Mouse (Mus musculus): ENCODE measurements around the gene Prcd. TPM values are rescaled to one million over a fixed set of nuclear protein-coding genes. Genes with fewer than 3 reads are reported as not detected.

Gene Prcd
- polyA plus RNA-seq, 1 experiment from 2014 or later, result 3.2 TPM

DNA sequence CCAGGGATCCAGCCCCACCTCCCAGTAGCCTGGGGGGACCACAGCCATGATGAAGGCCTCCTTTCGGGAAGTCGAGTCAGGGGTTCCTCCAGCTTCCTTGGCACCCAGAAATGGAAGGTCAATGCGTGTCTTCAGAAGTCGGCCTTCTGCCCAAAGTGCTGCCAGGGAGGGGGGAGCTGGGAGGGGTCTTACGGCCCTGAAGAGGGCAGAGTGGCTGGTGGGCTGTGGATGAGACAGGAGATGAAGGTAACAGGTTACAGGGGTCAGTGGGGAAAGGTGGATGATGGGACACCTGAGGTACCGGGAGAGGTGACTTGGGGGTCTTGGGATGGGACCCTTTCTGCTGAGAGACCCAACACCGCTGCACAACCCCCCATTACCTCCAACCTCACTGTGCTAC is 6.6 kb upstream of the Prcd start:
- ATAC-seq, result no peak
- Histone ChIP-seq H3K4me1 (replicated peaks; ENCODE audit: control insufficient read depth, insufficient read depth, low read length) (peaks cover 17% of the 10 kb centered on the region), H3K9me3 (ENCODE audit: control insufficient read depth, low read length) (no peaks in the 10 kb centered on the region), H3K27me3 (replicated peaks; ENCODE audit: control insufficient read depth, insufficient read depth, low read length) (no peaks in the 10 kb centered on the region), H3K9ac (replicated peaks; ENCODE audit: low read depth, low read length) (no peak overlapping the region), H3K36me3 (ENCODE audit: control insufficient read depth, insufficient read depth) (no peaks in the 10 kb centered on the region), H3K4me2 (ENCODE audit: low read length) (no peak overlapping the region), H3K27ac (ENCODE audit: low read length) (no peak overlapping the region), H3K4me3 (replicated peaks; ENCODE audit: low read length) (no peak overlapping the region)
- WGBS, result 90% methylated on average over 7 of the region's 7 CpGs

DNA sequence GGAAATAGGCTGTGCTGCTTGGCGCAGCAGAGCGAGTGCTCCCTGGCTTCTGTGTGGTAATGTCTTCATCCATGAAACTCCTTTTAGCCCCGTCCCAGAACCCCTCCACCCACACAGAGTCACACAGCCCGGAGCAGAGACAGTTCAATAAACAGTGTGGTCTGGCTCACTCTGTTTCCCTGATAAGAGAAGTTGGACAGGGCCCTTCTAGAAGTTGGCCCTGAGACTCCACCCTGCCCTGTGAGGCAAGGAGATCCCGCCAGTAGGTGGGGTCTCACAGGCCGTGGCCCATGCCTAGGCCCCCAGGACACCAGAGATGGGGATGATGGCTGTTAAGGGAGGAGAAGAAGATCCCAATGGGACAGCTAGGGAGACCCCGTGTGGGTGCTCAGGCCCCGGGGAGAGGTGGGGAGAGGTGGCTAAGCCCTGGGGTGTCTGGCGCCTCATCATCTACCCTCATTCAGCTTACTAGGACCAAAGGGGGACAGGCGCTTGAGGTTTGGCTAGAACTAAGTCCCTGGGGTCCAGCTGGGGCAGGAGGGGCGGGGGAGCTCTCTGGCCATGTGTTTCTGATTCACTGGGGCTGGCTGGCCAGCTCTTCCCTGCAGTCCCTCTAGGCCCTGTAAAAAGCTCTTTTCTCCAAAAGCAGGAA is 5.9 kb upstream of the Prcd start:
- Histone ChIP-seq H3K36me3 (ENCODE audit: control insufficient read depth, insufficient read depth) (no peaks in the 10 kb centered on the region), H3K27me3 (replicated peaks; ENCODE audit: control insufficient read depth, insufficient read depth, low read length) (no peaks in the 10 kb centered on the region), H3K9ac (replicated peaks; ENCODE audit: low read depth, low read length) (no peak overlapping the region), H3K4me2 (ENCODE audit: low read length) (no peak overlapping the region), H3K9me3 (ENCODE audit: control insufficient read depth, low read length) (no peaks in the 10 kb centered on the region), H3K4me3 (replicated peaks; ENCODE audit: low read length) (no peak overlapping the region), H3K4me1 (replicated peaks; ENCODE audit: control insufficient read depth, insufficient read depth, low read length) (peaks cover 17% of the 10 kb centered on the region), H3K27ac (ENCODE audit: low read length) (no peak overlapping the region)
- 68% methylated on average over 11 of the region's 11 CpGs for WGBS
- ATAC-seq, result no peak

DNA sequence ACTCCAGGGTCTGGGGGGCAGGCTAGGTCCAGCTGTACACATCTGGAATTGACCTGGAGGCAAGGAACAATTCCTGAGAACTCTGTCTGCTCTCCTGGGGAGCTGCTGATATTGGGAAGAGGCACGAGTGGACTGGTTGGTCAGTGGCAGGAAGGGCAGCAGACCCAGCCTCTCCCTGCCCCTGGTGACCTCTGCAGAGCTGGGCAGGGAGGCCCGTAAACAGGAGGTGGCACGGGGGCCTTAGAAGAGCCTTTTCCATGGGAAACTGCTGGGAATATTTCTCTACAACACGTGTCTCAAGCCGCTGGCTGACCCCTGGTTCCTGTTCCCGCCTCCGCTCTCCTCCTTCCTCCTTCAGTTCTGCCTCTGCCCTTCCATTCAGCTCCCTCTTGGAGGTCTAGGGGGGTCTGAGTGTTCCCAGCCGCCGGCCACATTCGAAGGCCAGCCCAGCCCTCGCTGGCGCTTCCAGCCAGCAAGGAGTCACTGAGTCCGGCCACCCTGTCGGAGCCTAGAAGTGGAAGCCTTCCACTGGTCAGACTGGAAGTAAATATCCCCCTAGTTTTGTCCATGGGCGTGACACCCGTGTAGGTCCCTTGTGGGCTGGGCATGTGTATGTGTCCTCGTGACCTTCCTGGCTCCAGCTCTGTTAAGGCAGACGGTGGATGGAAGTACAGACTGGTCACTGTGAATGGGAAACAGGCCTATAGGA is 5.0 kb upstream of the Prcd start:
- peaks cover 25% of the 10 kb centered on the region for H3K4me1 ChIP-seq (replicated peaks; ENCODE audit: control insufficient read depth, insufficient read depth, low read length)
- H3K27ac ChIP-seq (ENCODE audit: low read length), result no peak overlapping the region
- H3K36me3 ChIP-seq (ENCODE audit: control insufficient read depth, insufficient read depth), result no peaks in the 10 kb centered on the region
- no peak overlapping the region for H3K9ac ChIP-seq (replicated peaks; ENCODE audit: low read depth, low read length)
- no peak overlapping the region for H3K4me3 ChIP-seq (replicated peaks; ENCODE audit: low read length)
- 68% methylated on average over 18 of the region's 18 CpGs for WGBS
- H3K4me2 ChIP-seq (ENCODE audit: low read length), result no peak overlapping the region
- no peaks in the 10 kb centered on the region for H3K9me3 ChIP-seq (ENCODE audit: control insufficient read depth, low read length)
- no peaks in the 10 kb centered on the region for H3K27me3 ChIP-seq (replicated peaks; ENCODE audit: control insufficient read depth, insufficient read depth, low read length)
- ATAC-seq, result no peak

- 74% methylated on average over 10 of the region's 10 CpGs for WGBS
- no peak overlapping the region for H3K4me2 ChIP-seq (ENCODE audit: low read length)
- peaks cover 21% of the 10 kb centered on the region for H3K4me1 ChIP-seq (replicated peaks; ENCODE audit: control insufficient read depth, insufficient read depth, low read length)
- no peak overlapping the region for H3K27ac ChIP-seq (ENCODE audit: low read length)
- H3K4me3 ChIP-seq (replicated peaks; ENCODE audit: low read length), result no peak overlapping the region
- H3K9me3 ChIP-seq (ENCODE audit: control insufficient read depth, low read length), result no peaks in the 10 kb centered on the region
- H3K27me3 ChIP-seq (replicated peaks; ENCODE audit: control insufficient read depth, insufficient read depth, low read length), result no peaks in the 10 kb centered on the region
- no peaks in the 10 kb centered on the region for H3K36me3 ChIP-seq (ENCODE audit: control insufficient read depth, insufficient read depth)
- no peak overlapping the region for H3K9ac ChIP-seq (replicated peaks; ENCODE audit: low read depth, low read length)
- no peak for ATAC-seq
Observed at GRCm38 (mm10) chr11:116648976-116649375, 4.4 kb upstream of the Prcd start.

DNA sequence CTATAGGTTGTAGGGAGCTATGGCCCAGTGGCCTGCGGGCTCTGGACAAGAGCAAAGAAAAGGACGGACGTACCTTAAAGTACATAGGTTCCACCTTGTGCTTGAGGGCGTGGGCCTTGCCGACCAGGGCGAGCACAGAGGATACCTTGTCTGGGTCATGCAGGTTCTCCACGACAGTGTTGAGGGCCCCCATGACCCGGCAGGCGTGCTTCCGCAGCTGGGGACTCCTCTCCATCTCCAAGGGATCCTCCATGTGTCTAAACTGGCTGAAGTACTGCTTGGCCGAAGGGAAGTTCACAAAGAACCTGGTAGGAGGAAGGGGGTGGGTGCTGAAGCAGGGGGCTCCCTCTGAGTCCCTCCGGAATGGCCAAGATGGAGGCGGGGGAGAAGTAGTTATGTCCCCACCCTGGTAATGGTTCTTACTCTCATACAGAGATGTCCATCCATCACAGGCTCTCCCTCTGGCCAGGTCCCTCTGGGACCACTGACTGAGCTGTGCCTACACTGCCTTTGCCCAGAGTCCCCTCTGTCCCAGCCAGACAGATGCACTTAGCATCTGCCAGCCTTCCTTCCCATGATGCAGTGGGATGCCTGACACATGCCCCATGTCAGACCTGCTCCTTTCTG is 3.5 kb upstream of the Prcd start:
- Histone ChIP-seq H3K4me2 (ENCODE audit: low read length) (no peak overlapping the region), H3K4me3 (replicated peaks; ENCODE audit: low read length) (no peak overlapping the region), H3K4me1 (replicated peaks; ENCODE audit: control insufficient read depth, insufficient read depth, low read length) (peaks cover 19% of the 10 kb centered on the region), H3K36me3 (ENCODE audit: control insufficient read depth, insufficient read depth) (no peaks in the 10 kb centered on the region), H3K27me3 (replicated peaks; ENCODE audit: control insufficient read depth, insufficient read depth, low read length) (no peaks in the 10 kb centered on the region), H3K27ac (ENCODE audit: low read length) (no peak overlapping the region), H3K9ac (replicated peaks; ENCODE audit: low read depth, low read length) (no peak overlapping the region), H3K9me3 (ENCODE audit: control insufficient read depth, low read length) (no peaks in the 10 kb centered on the region)
- WGBS, result 88% methylated on average over 13 of the region's 13 CpGs
- no peak for ATAC-seq

- Histone ChIP-seq H3K9ac (replicated peaks; ENCODE audit: low read depth, low read length) (peak overlapping the region; percentile 20; the same call in 1 of the 2 replicates), H3K9me3 (ENCODE audit: control insufficient read depth, low read length) (no peaks in the 10 kb centered on the region), H3K27ac (ENCODE audit: low read length) (no peak overlapping the region), H3K4me2 (ENCODE audit: low read length) (no peak overlapping the region), H3K27me3 (replicated peaks; ENCODE audit: control insufficient read depth, insufficient read depth, low read length) (no peaks in the 10 kb centered on the region), H3K4me1 (replicated peaks; ENCODE audit: control insufficient read depth, insufficient read depth, low read length) (peaks cover 19% of the 10 kb centered on the region), H3K4me3 (replicated peaks; ENCODE audit: low read length) (no peak overlapping the region), H3K36me3 (ENCODE audit: control insufficient read depth, insufficient read depth) (no peaks in the 10 kb centered on the region)
- WGBS, result 85% methylated on average over 8 of the region's 8 CpGs
- ATAC-seq, result no peak
Observed at GRCm38 (mm10) chr11:116650811-116651210, 2.5 kb upstream of the Prcd start.

DNA sequence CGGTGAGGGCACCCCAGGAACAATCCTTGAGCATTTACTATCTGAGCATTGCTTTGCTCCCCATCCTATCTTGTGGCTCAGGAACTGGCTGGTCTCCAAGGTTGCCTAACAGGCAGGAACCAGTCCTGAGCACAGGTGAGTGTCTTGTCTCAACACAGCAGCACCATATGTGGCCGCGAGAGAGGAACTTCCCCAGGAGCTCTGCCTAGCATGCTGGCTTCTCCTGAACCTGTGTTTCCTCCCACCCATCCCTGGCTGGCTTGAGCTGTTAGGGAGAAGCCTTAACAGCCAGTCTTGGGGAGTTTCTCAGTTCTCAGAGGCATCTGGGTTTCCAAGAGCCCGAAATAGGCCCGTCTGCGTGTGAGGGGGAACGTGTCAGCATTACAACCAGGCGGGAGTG is 2.0 kb upstream of the Prcd start:
- 69% methylated on average over 8 of the region's 8 CpGs for WGBS
- H3K4me2 ChIP-seq (ENCODE audit: low read length), result no peak overlapping the region

DNA sequence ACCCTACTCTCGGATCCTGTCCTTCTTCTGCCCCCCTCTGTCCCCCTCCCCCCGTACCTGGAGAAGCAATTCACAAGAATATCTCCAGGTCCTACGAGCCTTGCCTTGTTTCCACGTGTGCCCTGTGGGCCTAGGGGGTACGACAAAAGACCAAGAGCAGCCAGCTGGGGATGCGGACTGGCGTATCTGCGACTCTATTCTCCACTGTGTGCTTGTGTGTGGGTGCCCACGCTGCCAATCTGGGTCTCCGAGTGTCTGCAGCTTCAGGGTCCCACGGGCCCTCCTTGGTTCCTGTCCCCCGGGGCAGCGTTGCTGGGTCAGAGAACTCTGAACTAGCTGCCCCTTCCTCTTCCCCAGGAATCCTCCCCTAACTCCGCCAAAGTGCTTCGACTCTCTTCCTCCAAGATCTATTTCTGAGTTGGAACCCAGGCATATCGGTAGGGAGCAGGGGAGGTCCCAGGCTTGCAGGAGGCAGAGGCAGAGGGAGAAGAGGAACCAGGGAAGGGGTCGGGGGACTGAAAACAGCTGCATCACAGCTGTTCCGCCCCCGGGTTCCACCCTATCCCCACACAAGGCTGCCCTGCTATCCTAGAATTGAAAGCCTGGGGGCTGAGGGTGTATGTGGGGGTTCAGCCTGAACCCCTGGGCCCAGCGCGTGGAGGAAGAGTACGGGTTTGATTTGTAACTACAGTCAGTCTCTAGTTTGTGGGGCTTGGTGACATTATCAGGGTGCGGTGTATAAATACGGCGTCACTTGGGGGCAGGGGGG is 820 bp upstream of the Prcd start:
- peak overlapping the region; percentile 81 for H3K4me2 ChIP-seq (ENCODE audit: low read length)
- peak overlapping the region; percentile 51 for H3K4me3 ChIP-seq (replicated peaks; ENCODE audit: low read length)
- no peak for ATAC-seq
- no peaks in the 10 kb centered on the region for H3K9me3 ChIP-seq (ENCODE audit: control insufficient read depth, low read length)
- H3K36me3 ChIP-seq (ENCODE audit: control insufficient read depth, insufficient read depth), result no peaks in the 10 kb centered on the region
- 65% methylated on average over 25 of the region's 25 CpGs for WGBS
- peaks cover 33% of the 10 kb centered on the region for H3K4me1 ChIP-seq (replicated peaks; ENCODE audit: control insufficient read depth, insufficient read depth, low read length)
- no peaks in the 10 kb centered on the region for H3K27me3 ChIP-seq (replicated peaks; ENCODE audit: control insufficient read depth, insufficient read depth, low read length)
- peak overlapping the region; percentile 71 for H3K9ac ChIP-seq (replicated peaks; ENCODE audit: low read depth, low read length)
- H3K27ac ChIP-seq (ENCODE audit: low read length), result no peak overlapping the region

More for the DNA sequence above, 2.0 kb upstream of the Prcd start:
- Histone ChIP-seq H3K9me3 (ENCODE audit: control insufficient read depth, low read length) (no peaks in the 10 kb centered on the region), H3K27ac (ENCODE audit: low read length) (no peak overlapping the region), H3K9ac (replicated peaks; ENCODE audit: low read depth, low read length) (peak overlapping the region; percentile 20; the same call in 1 of the 2 replicates), H3K27me3 (replicated peaks; ENCODE audit: control insufficient read depth, insufficient read depth, low read length) (no peaks in the 10 kb centered on the region), H3K4me1 (replicated peaks; ENCODE audit: control insufficient read depth, insufficient read depth, low read length) (peaks cover 23% of the 10 kb centered on the region), H3K4me3 (replicated peaks; ENCODE audit: low read length) (no peak overlapping the region), H3K36me3 (ENCODE audit: control insufficient read depth, insufficient read depth) (no peaks in the 10 kb centered on the region)
- no peak for ATAC-seq

- Histone ChIP-seq H3K36me3 (ENCODE audit: control insufficient read depth, insufficient read depth) (no peaks in the 10 kb centered on the region), H3K4me1 (replicated peaks; ENCODE audit: control insufficient read depth, insufficient read depth, low read length) (peaks cover 42% of the 10 kb centered on the region), H3K9ac (replicated peaks; ENCODE audit: low read depth, low read length) (peak overlapping the region; percentile 71), H3K27ac (ENCODE audit: low read length) (no peak overlapping the region), H3K4me3 (replicated peaks; ENCODE audit: low read length) (peak overlapping the region; percentile 51), H3K4me2 (ENCODE audit: low read length) (peak overlapping the region; percentile 81), H3K27me3 (replicated peaks; ENCODE audit: control insufficient read depth, insufficient read depth, low read length) (no peaks in the 10 kb centered on the region), H3K9me3 (ENCODE audit: control insufficient read depth, low read length) (no peaks in the 10 kb centered on the region)
- WGBS, result under 1% methylated on average over 46 of the region's 47 CpGs
- ATAC-seq, result peak; percentile 57
Observed at GRCm38 (mm10) chr11:116653709-116654221, 431 bp downstream of the Prcd start.
